8 mouse cellular contexts compared by ENCODE assay signal in genomic region chr5:148946787-148947186, GRCm38 (mm10). TPM values are rescaled to one million over a fixed set of nuclear protein-coding genes. Genes with fewer than 3 reads are reported as not detected.
DNase-seq lines count a peak whose midpoint lies in the region; ATAC-seq and TF ChIP-seq lines count a peak whose summit lies in the region.
"Had no signal": no experiment of that assay in that cellular context is flagged by ENCODE, and none has a peak within 500 bp of the region (broad histone marks: within the 10 kb centered on the region; RNA-seq: fewer than 3 reads in every experiment).

No protein-coding gene starts in this region.

- no peak for TF ChIP-seq EP300 in CH12.LX (IDR thresholded peaks at IDR 0.05; ENCODE audit: low read length)

- peaks cover 13% of the 10 kb centered on the region for H3K9me3 ChIP-seq in CH12.LX (replicated peaks; ENCODE audit: low read length)
- 0 out of 2 replicates have a peak, but pooled peaks cover 4% of the 10 kb centered on the region for H3K9me3 ChIP-seq in forebrain, embryonic 14.5 days (replicated peaks; ENCODE audit: control insufficient read depth, low read length)

- no peaks in the 10 kb centered on the region for H3K36me3 ChIP-seq in CH12.LX (replicated peaks in 1 of 2; ENCODE audit: control insufficient read depth in 1 of 2, insufficient read depth in 1 of 2, low read length in 1 of 2)
- H3K36me3 ChIP-seq in forebrain, embryonic 14.5 days (ENCODE audit: control insufficient read depth, insufficient read depth, low read length): no peaks in the 10 kb centered on the region
- H3K36me3 ChIP-seq: neural tube, embryonic 12.5 days had no signal

- H3K79me2 ChIP-seq in CH12.LX (replicated peaks; ENCODE audit: control insufficient read depth, extremely low read depth, insufficient read depth, poor library complexity, severe bottlenecking): no peaks in the 10 kb centered on the region

- DNase-seq in kidney, postnatal 4 days: peak; percentile 52 to 62
- no peak for DNase-seq in kidney, adult 11 months
- DNase-seq in CH12.LX (ENCODE audit: extremely low read depth) (no peak), R1 (ENCODE audit: low read depth, low spot score) (peak; percentile 91)
- no peak for DNase-seq in forebrain, embryonic 14.5 days (ENCODE audit: low spot score)
- no peak for DNase-seq in left cerebral cortex, postnatal 25 days (ENCODE audit: low spot score in 2 of 2)

- intact Hi-C loops in left cerebral cortex, postnatal 25 days (cut with DNase I): no loop called here

- H3K4me3 ChIP-seq in CH12.LX (replicated peaks in 1 of 3; ENCODE audit: low read depth in 2 of 3, low read length in 2 of 3, poor library complexity in 1 of 3): no peak overlapping the region
- no peak overlapping the region for H3K4me3 ChIP-seq in forebrain, embryonic 14.5 days (ENCODE audit: low read depth, low read length)
- H3K4me3 ChIP-seq: neural tube, embryonic 12.5 days had no signal

- no peaks in the 10 kb centered on the region for H3K27me3 ChIP-seq in CH12.LX (replicated peaks)
- H3K27me3 ChIP-seq in forebrain, embryonic 14.5 days (replicated peaks; ENCODE audit: control insufficient read depth, insufficient read depth, low read length): no peaks in the 10 kb centered on the region
- H3K27me3 ChIP-seq: neural tube, embryonic 12.5 days had no signal

- in situ Hi-C loops in CH12.LX (cut with MboI; ENCODE audit: low pct_ligation_motif_present, low pct_unique_long_range_greater_than_20kb, low sequenced_read_pairs): no loop called here

- TF ChIP-seq POLR2A in CH12.LX (IDR thresholded peaks at IDR 0.05; ENCODE audit: low read depth, low read length): no peak

- no peak overlapping the region for H3K9ac ChIP-seq in CH12.LX (ENCODE audit: insufficient read depth, low read depth)
- no peak overlapping the region for H3K9ac ChIP-seq in forebrain, embryonic 14.5 days (ENCODE audit: low read length)
- H3K9ac ChIP-seq: neural tube, embryonic 12.5 days had no signal

- peak; percentile 33 to 40; a peak in 2 of 4 replicates for TF ChIP-seq CTCF in CH12.LX (conservative IDR thresholded peaks at IDR 0.05 in 1 of 2, IDR thresholded peaks at IDR 0.05 in 1 of 2; ENCODE audit: low read depth in 2 of 2, low read length in 2 of 2)

- H3K27ac ChIP-seq in CH12.LX (ENCODE audit: insufficient read depth, low read depth): no peak overlapping the region
- H3K27ac ChIP-seq in forebrain, embryonic 14.5 days (ENCODE audit: low read depth, low read length): no peak overlapping the region
- H3K27ac ChIP-seq: neural tube, embryonic 12.5 days had no signal

- dilution Hi-C loops in CH12.LX (cut with MboI; ENCODE audit: extremely low pct_ligation_motif_present, extremely low pct_unique_long_range_greater_than_20kb, low sequenced_read_pairs): no loop called here

- no peak overlapping the region for H3K4me2 ChIP-seq in CH12.LX (ENCODE audit: insufficient read depth, low read depth, poor library complexity, severe bottlenecking)
- H3K4me2 ChIP-seq in forebrain, embryonic 14.5 days (ENCODE audit: low read length): no peak overlapping the region
- H3K4me2 ChIP-seq: neural tube, embryonic 12.5 days had no signal

- peak; percentile 3 for TF ChIP-seq RAD21 in CH12.LX (IDR thresholded peaks at IDR 0.05; ENCODE audit: low read depth, low read length)

- WGBS in forebrain, embryonic 14.5 days: 75% methylated on average over 5 of the region's 5 CpGs

- peaks cover 16 to 59% of the 10 kb centered on the region in 2 experiments for H3K4me1 ChIP-seq in CH12.LX (ENCODE audit: control insufficient read depth in 1 of 2, insufficient read depth in 2 of 2)
- H3K4me1 ChIP-seq in forebrain, embryonic 14.5 days (ENCODE audit: control insufficient read depth, insufficient read depth, low read length): no peaks in the 10 kb centered on the region

- ATAC-seq in megakaryocyte, adult 5-6 weeks (ENCODE audit: poor library complexity, severe bottlenecking): 0 out of 2 replicates have a peak, but pooled peaks have one; percentile 47
- no peak for ATAC-seq in forebrain, embryonic 14.5 days

TF ChIP-seq in CH12.LX, 34 proteins besides CTCF, POLR2A, EP300 and RAD21:
- TF ChIP-seq SMC3 (IDR thresholded peaks at IDR 0.05; ENCODE audit: low read depth, low read length) (peak; percentile 24), ZMIZ1 (IDR thresholded peaks at IDR 0.05; ENCODE audit: low read depth, low read length) (no peak), ZC3H11A (IDR thresholded peaks at IDR 0.05; ENCODE audit: low read depth, low read length) (no peak)

RNA-seq across cellular contexts. Expression of gene Katnal1, which starts 17.7 kb away (rescaled TPM):
- total RNA-seq in CH12.LX (2012; rRNA removed): 4.6 and 7.0 TPM in 2 replicates
- 3.2 and 3.6 TPM in 2 replicates for total RNA-seq in CH12.LX (2014; rRNA removed)
- polyA plus RNA-seq in CH12.LX (2012; ENCODE audit: insufficient read length, low read depth): 2.2 and 2.8 TPM in 2 replicates
- total RNA-seq in megakaryocyte, adult 5-6 weeks (2015): 1.8 and 3.1 TPM in 2 replicates
- 2.4 and 2.5 TPM in 2 replicates for total RNA-seq in megakaryocyte, adult 5-6 weeks (2017)
- 30.6 and 34.0 TPM in 2 replicates for polyA plus RNA-seq in forebrain, embryonic 14.5 days (2014; fragmentation: Nextera tagmentation; extraction: Ambion mirVana)
- 10 to 100 TPM; 67.0 to 73.5 TPM for total RNA-seq in left cerebral cortex, postnatal 25 days (2021)

RNA-seq across cellular contexts. Expression of gene Gm42791, which starts 48.2 kb away (rescaled TPM):
- total RNA-seq in CH12.LX (2012; rRNA removed): not detected in 2 replicates
- 0.42 TPM in 1 of 2 replicates, not detected in the other for total RNA-seq in CH12.LX (2014; rRNA removed)
- 1.3 and 2.1 TPM in 2 replicates for polyA plus RNA-seq in CH12.LX (2012; ENCODE audit: insufficient read length, low read depth)
- not detected in 2 replicates for total RNA-seq in megakaryocyte, adult 5-6 weeks (2015)
- not detected in 2 replicates for total RNA-seq in megakaryocyte, adult 5-6 weeks (2017)
- 8.4 TPM in 1 of 2 replicates, not detected in the other for polyA plus RNA-seq in forebrain, embryonic 14.5 days (2014; fragmentation: Nextera tagmentation; extraction: Ambion mirVana)
- 10 to 100 TPM; 17.8 to 18.5 TPM for total RNA-seq in left cerebral cortex, postnatal 25 days (2021)

Comparison
In these comparisons a context has a peak if more than half of its experiments do, and no peak if none do; other contexts are left out.
1. DNase-seq: peak in kidney, postnatal 4 days (2 of 2) and R1 (single experiment); none in kidney, adult 11 months (single experiment), CH12.LX (single experiment), forebrain, embryonic 14.5 days (single experiment) and left cerebral cortex, postnatal 25 days (0 of 2).
2. RNA of gene Katnal1, which starts 17.7 kb away (total RNA-seq): 67.0 to 73.5 TPM in left cerebral cortex, postnatal 25 days; 3.2 to 7.0 TPM in CH12.LX and 1.8 to 3.1 TPM in megakaryocyte, adult 5-6 weeks; every median in the first group is over 4 times any median in the second.
3. RNA of gene Gm42791, which starts 48.2 kb away (total RNA-seq): 17.8 to 18.5 TPM in left cerebral cortex, postnatal 25 days; 0.42 TPM in CH12.LX and not detected in megakaryocyte, adult 5-6 weeks; every median in the first group is over 10 times any median in the second.